In the genomic region with DNA sequence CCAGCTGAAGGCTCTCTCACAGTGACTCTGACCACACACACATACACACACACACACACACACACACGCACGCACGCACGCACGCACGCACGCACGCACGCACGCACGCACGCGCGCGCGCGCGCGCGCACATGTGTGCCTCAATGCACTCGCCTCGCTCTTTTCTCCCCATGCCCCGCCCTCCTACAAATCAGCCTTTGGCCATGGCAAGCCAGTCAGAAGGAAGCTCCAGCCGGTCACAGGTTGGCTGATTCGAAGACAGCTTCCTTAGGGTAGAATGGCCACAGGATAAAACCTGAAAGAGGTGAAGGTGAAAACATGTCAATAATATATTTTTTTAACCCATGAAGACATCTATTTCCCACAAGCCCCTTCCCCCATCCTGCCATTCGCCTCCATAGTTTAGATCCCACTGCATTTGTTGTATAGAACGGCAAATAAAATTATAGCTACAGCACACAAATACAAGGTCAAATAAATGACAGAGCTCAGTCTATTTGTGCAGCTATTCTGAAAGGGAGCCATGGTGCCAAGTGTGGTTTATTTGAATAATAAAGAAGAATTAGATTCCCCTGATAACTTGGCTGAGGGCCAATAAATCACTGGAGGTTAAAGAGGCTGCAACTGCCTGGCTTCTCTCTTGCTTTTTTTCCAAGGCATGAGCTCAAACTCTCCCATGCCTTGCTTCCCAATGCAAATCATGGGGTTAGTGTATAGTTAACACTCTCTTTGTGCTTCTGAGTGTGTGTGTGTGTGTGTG, we compare ENCODE assay signal across 15 mouse cellular contexts.
DNase-seq lines count a peak whose midpoint lies in the region; ATAC-seq lines count a peak whose summit lies in the region.
"Had no signal": no experiment of that assay in that cellular context is flagged by ENCODE, and none has a peak within 500 bp of the region (broad histone marks: within the 10 kb centered on the region; RNA-seq: fewer than 3 reads in every experiment).

No protein-coding gene starts in this region.

- no peaks in the 10 kb centered on the region for H3K9me3 ChIP-seq in hindbrain, embryonic 11.5 days (ENCODE audit: control insufficient read depth, low read length)
- no peaks in the 10 kb centered on the region for H3K9me3 ChIP-seq in hindbrain, embryonic 16.5 days (ENCODE audit: control insufficient read depth, low read length)
- H3K9me3 ChIP-seq in neural tube, embryonic 12.5 days: no peaks in the 10 kb centered on the region
- no peaks in the 10 kb centered on the region for H3K9me3 ChIP-seq in hindbrain, embryonic 15.5 days
- no peaks in the 10 kb centered on the region for H3K9me3 ChIP-seq in neural tube, embryonic 15.5 days (replicated peaks)

- 83% methylated on average over 27 of the region's 27 CpGs for WGBS in hindbrain, embryonic 11.5 days
- WGBS in hindbrain, embryonic 16.5 days: 61% methylated on average over 27 of the region's 27 CpGs
- whole genome bisulfite sequencing in neural tube, embryonic 12.5 days: 57% methylated on average over 27 of the region's 27 CpGs
- 72% methylated on average over 27 of the region's 27 CpGs for WGBS in hindbrain, embryonic 15.5 days
- WGBS in neural tube, embryonic 15.5 days: 49% methylated on average over 27 of the region's 27 CpGs

- no peaks in the 10 kb centered on the region for H3K27me3 ChIP-seq in hindbrain, embryonic 11.5 days (ENCODE audit: control insufficient read depth, insufficient read depth, low read length)
- H3K27me3 ChIP-seq in hindbrain, embryonic 16.5 days (replicated peaks; ENCODE audit: control insufficient read depth, insufficient read depth, low read length): no peaks in the 10 kb centered on the region
- H3K27me3 ChIP-seq in neural tube, embryonic 12.5 days (replicated peaks): no peaks in the 10 kb centered on the region
- H3K27me3 ChIP-seq in hindbrain, embryonic 15.5 days: no peaks in the 10 kb centered on the region
- no peaks in the 10 kb centered on the region for H3K27me3 ChIP-seq in neural tube, embryonic 15.5 days (replicated peaks)

- H3K4me1 ChIP-seq in hindbrain, embryonic 11.5 days (replicated peaks; ENCODE audit: control insufficient read depth, insufficient read depth, low read length): peaks cover 4% of the 10 kb centered on the region; the same call in 1 of the 2 replicates
- peaks cover 28% of the 10 kb centered on the region for H3K4me1 ChIP-seq in hindbrain, embryonic 16.5 days (ENCODE audit: control insufficient read depth, insufficient read depth, low read depth, low read length)
- peaks cover 29% of the 10 kb centered on the region for H3K4me1 ChIP-seq in neural tube, embryonic 12.5 days
- H3K4me1 ChIP-seq in hindbrain, embryonic 15.5 days (replicated peaks): peaks cover 56% of the 10 kb centered on the region
- H3K4me1 ChIP-seq in neural tube, embryonic 15.5 days: peaks cover 53% of the 10 kb centered on the region

- no peak overlapping the region for H3K4me3 ChIP-seq in hindbrain, embryonic 11.5 days (ENCODE audit: low read depth, low read length)
- H3K4me3 ChIP-seq in hindbrain, embryonic 16.5 days (ENCODE audit: low read length): no peak overlapping the region
- no peak overlapping the region for H3K4me3 ChIP-seq in neural tube, embryonic 12.5 days
- no peak overlapping the region for H3K4me3 ChIP-seq in hindbrain, embryonic 15.5 days
- H3K4me3 ChIP-seq in neural tube, embryonic 15.5 days (replicated peaks): no peak overlapping the region

- ATAC-seq in hindbrain, embryonic 11.5 days (ENCODE audit: low FRiP score): no peak
- no peak for ATAC-seq in hindbrain, embryonic 16.5 days
- 0 out of 2 replicates have a peak, but pooled peaks have one; percentile 46 for ATAC-seq in neural tube, embryonic 12.5 days (ENCODE audit: low FRiP score, low read depth)
- no peak for ATAC-seq in hindbrain, embryonic 15.5 days (ENCODE audit: low FRiP score, low read depth)
- ATAC-seq in neural tube, embryonic 15.5 days (ENCODE audit: low FRiP score): no peak
- ATAC-seq in megakaryocyte, adult 5-6 weeks (ENCODE audit: poor library complexity, severe bottlenecking): no peak

- no peak overlapping the region for H3K27ac ChIP-seq in hindbrain, embryonic 11.5 days (ENCODE audit: low read depth, low read length)
- H3K27ac ChIP-seq in hindbrain, embryonic 16.5 days (ENCODE audit: low read depth, low read length): no peak overlapping the region
- no peak overlapping the region for H3K27ac ChIP-seq in neural tube, embryonic 12.5 days
- H3K27ac ChIP-seq in hindbrain, embryonic 15.5 days (replicated peaks): 0 out of 2 replicates have a peak overlapping the region, but pooled peaks have one; percentile 1
- 0 out of 2 replicates have a peak overlapping the region, but pooled peaks have one; percentile 23 for H3K27ac ChIP-seq in neural tube, embryonic 15.5 days (replicated peaks)
- H3K27ac ChIP-seq: kidney, postnatal 0 days; macrophage had no signal

- H3K36me3 ChIP-seq in hindbrain, embryonic 11.5 days (ENCODE audit: control insufficient read depth, insufficient read depth, low read length): no peaks in the 10 kb centered on the region
- H3K36me3 ChIP-seq in hindbrain, embryonic 16.5 days (ENCODE audit: control insufficient read depth, insufficient read depth, low read length): no peaks in the 10 kb centered on the region
- H3K36me3 ChIP-seq in neural tube, embryonic 12.5 days: no peaks in the 10 kb centered on the region
- H3K36me3 ChIP-seq in hindbrain, embryonic 15.5 days: no peaks in the 10 kb centered on the region
- H3K36me3 ChIP-seq in neural tube, embryonic 15.5 days: no peaks in the 10 kb centered on the region

- H3K4me2 ChIP-seq in hindbrain, embryonic 11.5 days (replicated peaks; ENCODE audit: low read depth, low read length): no peak overlapping the region
- H3K4me2 ChIP-seq in hindbrain, embryonic 16.5 days (ENCODE audit: low read length): no peak overlapping the region
- H3K4me2 ChIP-seq in neural tube, embryonic 12.5 days (replicated peaks): no peak overlapping the region
- H3K4me2 ChIP-seq in hindbrain, embryonic 15.5 days: no peak overlapping the region
- H3K4me2 ChIP-seq in neural tube, embryonic 15.5 days: peak overlapping the region; percentile 19

- H3K9ac ChIP-seq in hindbrain, embryonic 11.5 days (ENCODE audit: low read depth, low read length): no peak overlapping the region
- H3K9ac ChIP-seq in hindbrain, embryonic 16.5 days (ENCODE audit: low read depth, low read length): no peak overlapping the region
- no peak overlapping the region for H3K9ac ChIP-seq in neural tube, embryonic 12.5 days
- no peak overlapping the region for H3K9ac ChIP-seq in hindbrain, embryonic 15.5 days
- H3K9ac ChIP-seq in neural tube, embryonic 15.5 days (replicated peaks): no peak overlapping the region

- peak; percentile 39 for DNase-seq in hindbrain, embryonic 11.5 days (ENCODE audit: low spot score)
- DNase-seq in neural tube, embryonic 10.5 days (ENCODE audit: extremely low spot score, low spot score): no peak
- no peak for DNase-seq in layer of hippocampus, adult 9-10 months (ENCODE audit: low spot score)
- DNase-seq: adrenal gland, postnatal 25 days; cerebellum, adult 11-12 months; heart, adult 11 months; layer of hippocampus, postnatal 36 days; right cerebral cortex, postnatal 25 days had no signal

Comparison
In these comparisons a context has a peak if more than half of its experiments do, and no peak if none do; other contexts are left out.
1. H3K27ac ChIP-seq: peak in hindbrain, embryonic 15.5 days (single experiment) and neural tube, embryonic 15.5 days (single experiment); none in hindbrain, embryonic 11.5 days (single experiment), hindbrain, embryonic 16.5 days (single experiment) and neural tube, embryonic 12.5 days (single experiment).